Mouse (Mus musculus): ENCODE measurements around the gene Gm49387.

Gm49387 gene

GRCm38 (mm10) chr14:31531506-31532148, 109.1 kb downstream of the Gm49387 start:
- no peak for DNase-seq (ENCODE audit: low spot score in 2 of 2)

- DNase-seq (ENCODE audit: low spot score in 2 of 2) = no peak
Measured at GRCm38 (mm10) chr14:31530847-31531246, 109.8 kb downstream of the Gm49387 start.

- DNase-seq (ENCODE audit: low spot score in 2 of 2) = no peak
Measured at GRCm38 (mm10) chr14:31525040-31525810, 115.5 kb downstream of the Gm49387 start.

GRCm38 (mm10) chr14:31521318-31521717, 119.4 kb downstream of the Gm49387 start:
- DNase-seq (ENCODE audit: low spot score in 2 of 2) = no peak

- no peak for DNase-seq (ENCODE audit: low spot score in 2 of 2)
Measured at GRCm38 (mm10) chr14:31519165-31519564, 121.5 kb downstream of the Gm49387 start.

- no peak for DNase-seq (ENCODE audit: low spot score in 2 of 2)
Measured at GRCm38 (mm10) chr14:31515895-31516294, 124.8 kb downstream of the Gm49387 start.

- no peak for DNase-seq (ENCODE audit: low spot score in 2 of 2)
Measured at GRCm38 (mm10) chr14:31510322-31510721, 130.4 kb downstream of the Gm49387 start.

- DNase-seq (ENCODE audit: low spot score in 2 of 2) = no peak
Measured at GRCm38 (mm10) chr14:31509911-31510310, 130.8 kb downstream of the Gm49387 start.

- no peak for DNase-seq (ENCODE audit: low spot score in 2 of 2)
Measured at GRCm38 (mm10) chr14:31506456-31506855, 134.2 kb downstream of the Gm49387 start.

GRCm38 (mm10) chr14:31503406-31503805, 137.3 kb downstream of the Gm49387 start:
- DNase-seq (ENCODE audit: low spot score in 2 of 2) = no peak
